Mouse (Mus musculus): ENCODE results near the gene Gm29776. TPM values are rescaled to one million over a fixed set of nuclear protein-coding genes. Genes with fewer than 3 reads are reported as not detected.

Gm29776 gene
- polyA plus RNA-seq (2015; fragmentation: Nextera tagmentation; extraction: Ambion mirVana) = 0.18 and 0.19 TPM in 2 replicates

GRCm38 (mm10) chr14:54698733-54699132, at the start of gene Gm29776:
Gene Gm29776, minus strand, starts transcription at chr14:54698833.
- Histone ChIP-seq H3K27ac (replicated peaks) (no peak within 1 kb of the TSS), H3K9ac (replicated peaks) (no peak within 1 kb of the TSS), H3K4me3 (replicated peaks) (no peak within 1 kb of the TSS), H3K27me3 (replicated peaks) (0 out of 2 replicates have a peak, but pooled peaks cover 11% of the 10 kb centered on the region), H3K4me1 (no peaks in the 10 kb centered on the region), H3K4me2 (no peak within 1 kb of the TSS), H3K36me3 (peaks cover 2% of the 10 kb centered on the region; the same call in 1 of the 2 replicates), H3K9me3 (replicated peaks) (no peaks in the 10 kb centered on the region)
- WGBS = 78% methylated on average over 4 of the region's 4 CpGs
- ATAC-seq (ENCODE audit: low FRiP score) = no peak

GRCm38 (mm10) chr14:54746038-54746437, 47.4 kb upstream of the Gm29776 start:
- Histone ChIP-seq H3K27ac (replicated peaks) (no peak overlapping the region), H3K9ac (replicated peaks) (no peak overlapping the region), H3K36me3 (no peaks in the 10 kb centered on the region), H3K4me3 (replicated peaks) (no peak overlapping the region), H3K4me2 (no peak overlapping the region), H3K27me3 (replicated peaks) (no peaks in the 10 kb centered on the region), H3K9me3 (replicated peaks) (no peaks in the 10 kb centered on the region), H3K4me1 (no peaks in the 10 kb centered on the region)
- no peak for ATAC-seq (ENCODE audit: low FRiP score)
- 92% methylated on average over 9 of the region's 9 CpGs for WGBS

GRCm38 (mm10) chr14:54744473-54744872, 45.8 kb upstream of the Gm29776 start:
- Histone ChIP-seq H3K27ac (replicated peaks) (no peak overlapping the region), H3K27me3 (replicated peaks) (no peaks in the 10 kb centered on the region), H3K9me3 (replicated peaks) (no peaks in the 10 kb centered on the region), H3K9ac (replicated peaks) (no peak overlapping the region), H3K4me3 (replicated peaks) (no peak overlapping the region), H3K36me3 (no peaks in the 10 kb centered on the region), H3K4me2 (no peak overlapping the region), H3K4me1 (no peaks in the 10 kb centered on the region)
- WGBS = 77% methylated on average over 8 of the region's 8 CpGs
- ATAC-seq (ENCODE audit: low FRiP score) = no peak

GRCm38 (mm10) chr14:54742375-54742774, 43.7 kb upstream of the Gm29776 start:
- 73% methylated on average over 2 of the region's 2 CpGs for WGBS

GRCm38 (mm10) chr14:54741721-54742120, 43.1 kb upstream of the Gm29776 start:
- H3K36me3 ChIP-seq = no peaks in the 10 kb centered on the region
- H3K4me1 ChIP-seq = peaks cover 4% of the 10 kb centered on the region; the same call in 1 of the 2 replicates
- no peak for ATAC-seq (ENCODE audit: low FRiP score)
- H3K4me3 ChIP-seq (replicated peaks) = no peak overlapping the region
- no peak overlapping the region for H3K4me2 ChIP-seq
- H3K27me3 ChIP-seq (replicated peaks) = no peaks in the 10 kb centered on the region
- 90% methylated on average over 6 of the region's 6 CpGs for WGBS
- no peak overlapping the region for H3K27ac ChIP-seq (replicated peaks)
- H3K9ac ChIP-seq (replicated peaks) = no peak overlapping the region
- no peaks in the 10 kb centered on the region for H3K9me3 ChIP-seq (replicated peaks)

More at GRCm38 (mm10) chr14:54742375-54742774, 43.7 kb upstream of the Gm29776 start:
- no peaks in the 10 kb centered on the region for H3K27me3 ChIP-seq (replicated peaks)
- H3K4me2 ChIP-seq = no peak overlapping the region
- no peaks in the 10 kb centered on the region for H3K4me1 ChIP-seq
- H3K4me3 ChIP-seq (replicated peaks) = no peak overlapping the region
- no peak overlapping the region for H3K9ac ChIP-seq (replicated peaks)
- no peaks in the 10 kb centered on the region for H3K9me3 ChIP-seq (replicated peaks)
- no peak overlapping the region for H3K27ac ChIP-seq (replicated peaks)
- no peak for ATAC-seq (ENCODE audit: low FRiP score)
- H3K36me3 ChIP-seq = no peaks in the 10 kb centered on the region

- 0 out of 2 replicates have a peak overlapping the region, but pooled peaks have one; percentile 63 for H3K27ac ChIP-seq (replicated peaks)
These were observed 39.0 kb upstream of the Gm29776 start for GRCm38 (mm10) chr14:54737634-54738033.

GRCm38 (mm10) chr14:54736555-54737552, 38.2 kb upstream of the Gm29776 start:
- H3K9ac ChIP-seq (replicated peaks) = no peak overlapping the region
- no peaks in the 10 kb centered on the region for H3K27me3 ChIP-seq (replicated peaks)
- no peaks in the 10 kb centered on the region for H3K9me3 ChIP-seq (replicated peaks)
- H3K27ac ChIP-seq (replicated peaks) = peak overlapping the region; percentile 63
- no peaks in the 10 kb centered on the region for H3K36me3 ChIP-seq
- peaks cover 5% of the 10 kb centered on the region; the same call in 1 of the 2 replicates for H3K4me1 ChIP-seq
- H3K4me3 ChIP-seq (replicated peaks) = no peak overlapping the region
- ATAC-seq (ENCODE audit: low FRiP score) = peak; percentile 69; the same call in 1 of the 2 replicates
- no peak overlapping the region for H3K4me2 ChIP-seq
- WGBS = 65% methylated on average over 14 of the region's 14 CpGs

More at GRCm38 (mm10) chr14:54737634-54738033, 39.0 kb upstream of the Gm29776 start:
- H3K4me2 ChIP-seq = no peak overlapping the region
- H3K9me3 ChIP-seq (replicated peaks) = no peaks in the 10 kb centered on the region
- no peaks in the 10 kb centered on the region for H3K36me3 ChIP-seq
- H3K27me3 ChIP-seq (replicated peaks) = no peaks in the 10 kb centered on the region
- H3K4me1 ChIP-seq = peaks cover 5% of the 10 kb centered on the region; the same call in 1 of the 2 replicates
- no peak overlapping the region for H3K4me3 ChIP-seq (replicated peaks)
- whole genome bisulfite sequencing = 74% methylated on average over 10 of the region's 10 CpGs
- no peak for ATAC-seq (ENCODE audit: low FRiP score)
- no peak overlapping the region for H3K9ac ChIP-seq (replicated peaks)

GRCm38 (mm10) chr14:54735221-54735620, 36.6 kb upstream of the Gm29776 start:
- no peak overlapping the region for H3K27ac ChIP-seq (replicated peaks)
- no peaks in the 10 kb centered on the region for H3K27me3 ChIP-seq (replicated peaks)
- ATAC-seq (ENCODE audit: low FRiP score) = no peak
- H3K9me3 ChIP-seq (replicated peaks) = no peaks in the 10 kb centered on the region
- H3K4me3 ChIP-seq (replicated peaks) = no peak overlapping the region
- H3K36me3 ChIP-seq = no peaks in the 10 kb centered on the region
- H3K4me2 ChIP-seq = no peak overlapping the region
- no peak overlapping the region for H3K9ac ChIP-seq (replicated peaks)
- 81% methylated on average over 4 of the region's 4 CpGs for WGBS
- H3K4me1 ChIP-seq = peaks cover 5% of the 10 kb centered on the region; the same call in 1 of the 2 replicates

GRCm38 (mm10) chr14:54734004-54734403, 35.4 kb upstream of the Gm29776 start:
- no peak overlapping the region for H3K27ac ChIP-seq (replicated peaks)
- no peak overlapping the region for H3K4me3 ChIP-seq (replicated peaks)
- no peak overlapping the region for H3K9ac ChIP-seq (replicated peaks)
- ATAC-seq (ENCODE audit: low FRiP score) = no peak
- 76% methylated on average over 4 of the region's 4 CpGs for WGBS
- H3K36me3 ChIP-seq = no peaks in the 10 kb centered on the region
- no peaks in the 10 kb centered on the region for H3K27me3 ChIP-seq (replicated peaks)
- H3K9me3 ChIP-seq (replicated peaks) = no peaks in the 10 kb centered on the region
- no peak overlapping the region for H3K4me2 ChIP-seq
- H3K4me1 ChIP-seq = peaks cover 5% of the 10 kb centered on the region; the same call in 1 of the 2 replicates

GRCm38 (mm10) chr14:54732206-54732605, 33.6 kb upstream of the Gm29776 start:
- H3K4me3 ChIP-seq (replicated peaks) = no peak overlapping the region
- no peaks in the 10 kb centered on the region for H3K27me3 ChIP-seq (replicated peaks)
- 94% methylated on average over 8 of the region's 8 CpGs for WGBS
- no peak overlapping the region for H3K4me2 ChIP-seq
- H3K36me3 ChIP-seq = no peaks in the 10 kb centered on the region
- no peak overlapping the region for H3K27ac ChIP-seq (replicated peaks)
- H3K4me1 ChIP-seq = peaks cover 5% of the 10 kb centered on the region; the same call in 1 of the 2 replicates
- H3K9ac ChIP-seq (replicated peaks) = no peak overlapping the region
- no peak for ATAC-seq (ENCODE audit: low FRiP score)
- H3K9me3 ChIP-seq (replicated peaks) = no peaks in the 10 kb centered on the region

- WGBS = 92% methylated on average over 6 of the region's 6 CpGs
These were observed 31.7 kb upstream of the Gm29776 start for GRCm38 (mm10) chr14:54730305-54730704.

More at GRCm38 (mm10) chr14:54730305-54730704, 31.7 kb upstream of the Gm29776 start:
- no peak for ATAC-seq (ENCODE audit: low FRiP score)
- Histone ChIP-seq H3K27me3 (replicated peaks) (no peaks in the 10 kb centered on the region), H3K4me3 (replicated peaks) (no peak overlapping the region), H3K27ac (replicated peaks) (no peak overlapping the region), H3K4me2 (no peak overlapping the region), H3K9ac (replicated peaks) (no peak overlapping the region), H3K4me1 (no peaks in the 10 kb centered on the region), H3K36me3 (no peaks in the 10 kb centered on the region), H3K9me3 (replicated peaks) (no peaks in the 10 kb centered on the region)
